Mouse (Mus musculus) thymus, adult 2 months (tissue): ENCODE data around the gene Fcor.

ENCODE experiments used
- CTCF ChIP-seq: fragments of 200-500 bp; IDR thresholded peaks from 2 replicates; pipeline ENCODE4 v1.5.1; 2012; ENCODE audit warnings: mild to moderate bottlenecking, control low read depth, low read length, moderate library complexity, borderline replicate concordance; ENCODE audit not compliant: control insufficient read depth, poor library complexity, insufficient read depth; ENCODE audit errors: extremely low read depth
- POLR2A ChIP-seq: fragments of 200-500 bp; IDR thresholded peaks from 2 replicates; pipeline ENCODE4 v1.6.1; 2012; ENCODE audit warnings: mild to moderate bottlenecking, low read length, control low read depth, moderate library complexity; ENCODE audit not compliant: control insufficient read depth, poor library complexity, insufficient read depth; ENCODE audit errors: extremely low read depth

DNA sequence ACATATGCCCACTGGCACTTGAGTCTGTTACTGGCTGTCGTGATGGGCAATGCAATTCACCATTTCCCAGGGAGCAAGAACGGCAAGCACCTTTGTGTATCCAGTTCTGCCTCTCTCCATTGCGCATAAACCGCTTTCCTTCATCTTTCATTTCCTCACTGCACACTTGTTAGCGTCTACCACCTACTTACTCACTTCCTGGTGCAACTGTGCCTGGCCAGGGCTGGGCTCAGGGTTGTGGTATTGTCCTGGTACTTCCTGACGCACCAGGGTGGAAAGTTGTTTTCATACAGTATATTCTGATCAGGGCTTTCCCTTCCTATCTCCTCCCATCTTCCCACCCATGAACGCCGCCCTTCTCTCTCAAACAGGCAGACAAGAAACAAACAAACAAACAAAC is 11.3 kb downstream of the Fcor start:
- TF ChIP-seq POLR2A (no peak), CTCF (no peak)
